Mouse (Mus musculus) testis, adult 2 months (tissue): ENCODE data around the gene Gpbp1l1. TPM values are rescaled to one million over a fixed set of nuclear protein-coding genes. Genes with fewer than 3 reads are reported as not detected.

Experiments
- H3K27ac ChIP-seq: fragments of 200-500 bp; 2 replicates; pipeline ENCODE4 v1.5.1; 2012; ENCODE audit warnings: low read depth, low read length; ENCODE audit not compliant: control insufficient read depth, insufficient read depth
- H3K27me3 ChIP-seq: fragments of 200-500 bp; 2 replicates; pipeline ENCODE4 v1.6.1; 2012; ENCODE audit warnings: mild to moderate bottlenecking, low read length, moderate library complexity; ENCODE audit not compliant: control insufficient read depth, insufficient read depth
- H3K36me3 ChIP-seq: fragments of 200-500 bp; 2 replicates; pipeline ENCODE4 v1.6.1; 2012; ENCODE audit warnings: mild to moderate bottlenecking, low read length; ENCODE audit not compliant: control insufficient read depth, insufficient read depth
- H3K4me1 ChIP-seq: fragments of 200-500 bp; 2 replicates; pipeline ENCODE4 v1.6.1; 2012; ENCODE audit warnings: low read length; ENCODE audit not compliant: control insufficient read depth, insufficient read depth
- H3K4me3 ChIP-seq: fragments of 200-500 bp; 2 replicates; pipeline ENCODE4 v1.5.1; 2012; ENCODE audit warnings: low read depth, mild to moderate bottlenecking, low read length, moderate library complexity, mixed read lengths; ENCODE audit not compliant: control insufficient read depth
- CTCF ChIP-seq: fragments of 200-500 bp; IDR thresholded peaks from 2 replicates; pipeline ENCODE4 v1.5.1; 2012; ENCODE audit warnings: low read depth, mild to moderate bottlenecking, inconsistent platforms, low read length, moderate library complexity; ENCODE audit not compliant: control insufficient read depth, insufficient read depth, insufficient replicate concordance
- POLR2A ChIP-seq: fragments of 200-500 bp; IDR thresholded peaks from 2 replicates; pipeline ENCODE4 v1.6.1; 2012; ENCODE audit warnings: low read depth, mild to moderate bottlenecking, inconsistent platforms, low read length, moderate library complexity; ENCODE audit not compliant: control insufficient read depth
- polyA plus RNA-seq: library from polyadenylated mRNA; depleted of rRNA; stranded (reverse); fragments of >200 nt; gene quantifications from 2 replicates; pipeline ENCODE4 v1.2.3, GENCODE M21; 2012

The Gpbp1l1 gene
- polyA plus RNA-seq, 1 experiment: 39.9 TPM

GRCm38 (mm10) chr4:116556561-116557305 lies 725 bp upstream of the Gpbp1l1 start:
- Histone ChIP-seq H3K4me1 (no peaks in the 10 kb centered on the region), H3K27ac (peak overlapping the region; percentile 100), H3K36me3 (no peaks in the 10 kb centered on the region), H3K4me3 (peak overlapping the region; percentile 93), H3K27me3 (no peaks in the 10 kb centered on the region)
- TF ChIP-seq POLR2A (peak; percentile 71), CTCF (no peak)

- Histone ChIP-seq H3K4me3 (peak overlapping the region; percentile 93), H3K36me3 (no peaks in the 10 kb centered on the region), H3K27ac (peak overlapping the region; percentile 100; the same call in 1 of the 2 replicates), H3K4me1 (no peaks in the 10 kb centered on the region), H3K27me3 (no peaks in the 10 kb centered on the region)
- no peak for TF ChIP-seq CTCF
- TF ChIP-seq POLR2A: no peak
These were observed 859 bp downstream of the Gpbp1l1 start for GRCm38 (mm10) chr4:116558151-116558882.

- Histone ChIP-seq H3K36me3 (peaks cover 1% of the 10 kb centered on the region; the same call in 1 of the 2 replicates), H3K27ac (no peak overlapping the region), H3K27me3 (no peaks in the 10 kb centered on the region), H3K4me3 (no peak overlapping the region), H3K4me1 (peaks cover 4% of the 10 kb centered on the region)
- TF ChIP-seq CTCF: no peak
- no peak for TF ChIP-seq POLR2A
These were observed 38.3 kb downstream of the Gpbp1l1 start for GRCm38 (mm10) chr4:116595793-116596192.

- no peak for TF ChIP-seq CTCF
- no peak for TF ChIP-seq POLR2A
- no peaks in the 10 kb centered on the region for H3K27me3 ChIP-seq
- peaks cover 4% of the 10 kb centered on the region for H3K4me1 ChIP-seq
- H3K4me3 ChIP-seq: peak within 1 kb of the TSS; percentile 90
- peak within 1 kb of the TSS; percentile 68 for H3K27ac ChIP-seq
- H3K36me3 ChIP-seq: peaks cover 1% of the 10 kb centered on the region; the same call in 1 of the 2 replicates
These were observed 38.9 kb downstream of the Gpbp1l1 start, which contains the start of gene Ccdc17 for GRCm38 (mm10) chr4:116596379-116596778. Gene Ccdc17 (plus strand): TSS chr4:116596654.

- H3K4me3 ChIP-seq: peak overlapping the region; percentile 90
- H3K27ac ChIP-seq: peak overlapping the region; percentile 68
- H3K36me3 ChIP-seq: no peaks in the 10 kb centered on the region
- TF ChIP-seq POLR2A (peak; percentile 66), CTCF (no peak)
- peaks cover 4% of the 10 kb centered on the region for H3K4me1 ChIP-seq
- H3K27me3 ChIP-seq: no peaks in the 10 kb centered on the region
These were observed 39.8 kb downstream of the Gpbp1l1 start for GRCm38 (mm10) chr4:116596978-116597881.

- TF ChIP-seq CTCF (no peak), POLR2A (no peak)
These were observed 55.2 kb downstream of the Gpbp1l1 start for GRCm38 (mm10) chr4:116612621-116613020.

More at GRCm38 (mm10) chr4:116612621-116613020, 55.2 kb downstream of the Gpbp1l1 start:
- H3K4me3 ChIP-seq: no peak overlapping the region
- no peaks in the 10 kb centered on the region for H3K4me1 ChIP-seq
- no peaks in the 10 kb centered on the region for H3K36me3 ChIP-seq
- H3K27me3 ChIP-seq: no peaks in the 10 kb centered on the region
- no peak overlapping the region for H3K27ac ChIP-seq
